Mouse (Mus musculus) ES-E14 (cell line): Measurements from ENCODE around the gene Timp4. TPM values are rescaled to one million over a fixed set of nuclear protein-coding genes. Genes with fewer than 3 reads are reported as not detected.

Source experiments
- DNase-seq: peaks from one replicate; pipeline ENCODE4 v3.0.0-alpha.2; 2013; ENCODE audit warnings: low read depth, low spot score
- H3K27ac ChIP-seq: 2 replicates; pipeline ENCODE4 v1.5.1; 2012; ENCODE audit warnings: low read depth, mild to moderate bottlenecking, low read length, moderate library complexity, mixed read lengths; ENCODE audit not compliant: poor library complexity, insufficient read depth, severe bottlenecking
- H3K36me3 ChIP-seq: 2 replicates; pipeline ENCODE4 v1.6.1; 2012; ENCODE audit warnings: mild to moderate bottlenecking, low read length, moderate library complexity, mixed read lengths; ENCODE audit not compliant: control insufficient read depth, poor library complexity, insufficient read depth, severe bottlenecking
- H3K4me1 ChIP-seq, 2 experiments: fragments of 150-350 bp in 1 of 2; sonication (generic) in 1 of 2; 2 replicates each; pipeline ENCODE4 v1.6.1; 2012; ENCODE audit warnings: low read length in 2 of 2, mild to moderate bottlenecking in 1 of 2, mixed read lengths in 1 of 2; ENCODE audit not compliant: control insufficient read depth in 2 of 2, insufficient read depth in 2 of 2, poor library complexity in 1 of 2
- H3K4me3 ChIP-seq, 2 experiments: fragments of 150-350 bp in 1 of 2; sonication (generic) in 1 of 2; 2 replicates each; pipeline ENCODE4 v1.5.1; 2012; ENCODE audit warnings: low read length in 2 of 2, low read depth in 1 of 2, mild to moderate bottlenecking in 1 of 2, mixed read lengths in 1 of 2; ENCODE audit not compliant: insufficient read depth in 1 of 2, poor library complexity in 1 of 2, severe bottlenecking in 1 of 2
- H3K9ac ChIP-seq: 2 replicates; pipeline ENCODE4 v1.6.1; 2012; ENCODE audit warnings: low read depth, mild to moderate bottlenecking, low read length, mixed read lengths; ENCODE audit not compliant: poor library complexity, insufficient read depth, severe bottlenecking
- H3K9me3 ChIP-seq: fragments of 150-350 bp; sonication (generic); 2 replicates; pipeline ENCODE4 v1.6.1; 2012; ENCODE audit warnings: low read depth, mild to moderate bottlenecking, low read length; ENCODE audit not compliant: control insufficient read depth, insufficient read depth
- CHD2 ChIP-seq: IDR thresholded peaks from 2 replicates; pipeline ENCODE4 v1.6.1; 2014; ENCODE audit warnings: mild to moderate bottlenecking, low read depth, low read length, inconsistent platforms
- HCFC1 ChIP-seq: IDR thresholded peaks from 2 replicates; pipeline ENCODE4 v1.6.1; 2012; ENCODE audit warnings: low read length, inconsistent platforms, borderline replicate concordance; ENCODE audit not compliant: insufficient read depth
- MAFK ChIP-seq: IDR thresholded peaks from 2 replicates; pipeline ENCODE4 v1.6.1; 2014; ENCODE audit warnings: mild to moderate bottlenecking, low read depth, low read length, inconsistent platforms; ENCODE audit not compliant: insufficient read depth
- ZC3H11A ChIP-seq: IDR thresholded peaks from 2 replicates; pipeline ENCODE4 v1.6.1; 2012; ENCODE audit warnings: low read depth, mild to moderate bottlenecking, inconsistent platforms, low read length, borderline replicate concordance
- ZNF384 ChIP-seq: IDR thresholded peaks from 2 replicates; pipeline ENCODE4 v1.6.1; 2012; ENCODE audit warnings: low read depth, low read length, inconsistent platforms
- in situ Hi-C, 2 experiments: fragments of 600-800 bp; cut with MboI; formaldehyde crosslinking; loops; one replicate each; pipeline ENCODE4 v1.15.1; 2025; ENCODE audit warnings: low sequenced_read_pairs in 2 of 2, inconsistent platforms in 1 of 2; ENCODE audit not compliant: unreplicated experiment in 2 of 2
- total RNA-seq: library from RNA; depleted of rRNA; stranded (reverse); fragments of 300-350 nt; gene quantifications from 2 replicates; pipeline ENCODE4 v1.2.3, GENCODE M21; 2012; rRNA removed

Timp4 gene
- 0.42 and 1.0 TPM in 2 replicates for total RNA-seq

- in situ Hi-C loops, result no loop called here
- no peak within 1 kb of the TSS for H3K9ac ChIP-seq
- no peaks in the 10 kb centered on the region for H3K9me3 ChIP-seq
- peak; percentile 50 for DNase-seq
- no peak within 1 kb of the TSS; a peak in 1 of 4 replicates for H3K4me3 ChIP-seq
- no peak within 1 kb of the TSS for H3K27ac ChIP-seq
- no peak for TF ChIP-seq HCFC1
- no peak for TF ChIP-seq ZC3H11A
- no peak for TF ChIP-seq MAFK
- no peak; the same call in 1 of the 2 replicates for TF ChIP-seq ZNF384
- no peak for TF ChIP-seq CHD2
- H3K36me3 ChIP-seq, result no peaks in the 10 kb centered on the region
- H3K4me1 ChIP-seq, result peaks cover 0 to 10% of the 10 kb centered on the region in 2 experiments; a peak in 2 of 4 replicates
Measured at GRCm38 (mm10) chr6:115252099-115252873, at the start of gene Timp4. Gene Timp4 (minus strand): TSS chr6:115252205.

DNA sequence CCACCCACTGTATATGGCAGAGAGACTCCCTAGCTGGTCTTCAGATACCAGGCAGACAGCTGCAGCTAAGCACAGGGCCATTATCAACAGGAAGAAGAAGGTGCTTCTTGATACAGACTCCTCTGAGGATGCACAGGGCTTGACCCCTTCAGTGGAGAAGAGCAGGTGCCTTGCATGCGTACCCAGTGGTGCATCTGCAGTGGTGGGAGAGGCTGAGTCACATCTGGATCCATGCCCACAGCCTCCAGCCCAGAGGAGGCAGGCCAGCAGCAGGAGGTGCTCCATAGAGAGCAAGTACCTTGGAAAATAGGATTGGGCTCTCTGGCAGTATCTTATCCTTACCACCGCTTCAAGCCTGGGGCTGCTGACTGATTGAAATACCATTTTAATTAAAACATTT, 41.9 kb upstream of the Timp4 start:
- Histone ChIP-seq H3K4me3 (no peak overlapping the region), H3K27ac (no peak overlapping the region), H3K4me1 (no peaks in the 10 kb centered on the region), H3K9ac (no peak overlapping the region), H3K9me3 (no peaks in the 10 kb centered on the region), H3K36me3 (no peaks in the 10 kb centered on the region)
- in situ Hi-C loops, result no loop called here
- DNase-seq, result no peak
- TF ChIP-seq MAFK, result no peak
- TF ChIP-seq ZNF384, result no peak
- no peak for TF ChIP-seq HCFC1
- TF ChIP-seq ZC3H11A, result no peak
- TF ChIP-seq CHD2, result no peak

DNA sequence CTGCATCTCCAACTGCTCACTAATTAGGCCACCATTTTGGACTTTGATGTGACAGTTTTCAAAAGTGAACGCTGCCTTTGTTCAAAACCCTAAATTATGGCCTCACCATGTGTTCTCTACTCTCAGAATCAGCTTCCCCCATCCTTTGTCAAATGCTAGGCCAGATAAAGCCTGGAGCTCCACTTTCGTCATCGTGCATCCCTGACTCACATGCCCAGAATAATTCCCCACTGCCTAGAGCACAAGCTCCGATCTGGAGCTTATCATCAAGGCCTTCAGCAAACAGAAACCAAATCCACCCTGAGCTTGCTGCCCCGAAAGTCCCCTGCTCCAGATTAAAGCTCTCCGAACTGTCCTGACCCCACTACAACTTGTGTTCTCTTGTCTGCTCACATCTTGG, 40.6 kb upstream of the Timp4 start:
- H3K4me3 ChIP-seq, result no peak overlapping the region
- H3K9ac ChIP-seq, result no peak overlapping the region
- in situ Hi-C loops, result no loop called here
- H3K36me3 ChIP-seq, result no peaks in the 10 kb centered on the region
- TF ChIP-seq MAFK, result no peak
- TF ChIP-seq HCFC1, result no peak
- no peak for TF ChIP-seq CHD2
- TF ChIP-seq ZC3H11A, result no peak
- TF ChIP-seq ZNF384, result no peak
- H3K9me3 ChIP-seq, result no peaks in the 10 kb centered on the region
- H3K4me1 ChIP-seq, result no peaks in the 10 kb centered on the region
- no peak overlapping the region for H3K27ac ChIP-seq
- no peak for DNase-seq

DNA sequence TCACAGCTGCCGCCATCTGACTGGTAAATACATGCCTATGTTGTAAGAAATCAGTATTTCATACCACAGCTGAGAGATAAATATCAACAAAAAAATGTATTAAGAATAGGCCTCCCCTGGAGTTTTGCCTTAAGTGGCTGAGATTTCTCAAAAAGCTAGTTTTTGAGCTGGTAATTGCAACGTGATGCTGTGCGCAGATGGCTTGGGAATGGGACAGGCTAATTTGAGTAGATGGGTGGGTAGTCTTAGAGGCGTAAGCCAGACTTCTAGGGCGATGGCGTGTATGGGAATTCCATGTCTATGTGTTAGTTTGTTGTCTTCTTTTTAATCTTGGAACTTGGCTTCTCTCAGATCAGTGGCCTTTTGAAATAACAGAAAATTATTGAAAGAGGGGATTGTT, 39.8 kb upstream of the Timp4 start:
- TF ChIP-seq ZC3H11A, result no peak
- no peak for TF ChIP-seq MAFK
- no peak for TF ChIP-seq ZNF384
- no peak for TF ChIP-seq CHD2
- TF ChIP-seq HCFC1, result no peak
- no peaks in the 10 kb centered on the region for H3K36me3 ChIP-seq
- H3K4me1 ChIP-seq, result no peaks in the 10 kb centered on the region
- H3K9me3 ChIP-seq, result no peaks in the 10 kb centered on the region
- in situ Hi-C loops, result no loop called here
- no peak overlapping the region for H3K9ac ChIP-seq
- DNase-seq, result no peak
- H3K27ac ChIP-seq, result no peak overlapping the region
- no peak overlapping the region for H3K4me3 ChIP-seq

DNA sequence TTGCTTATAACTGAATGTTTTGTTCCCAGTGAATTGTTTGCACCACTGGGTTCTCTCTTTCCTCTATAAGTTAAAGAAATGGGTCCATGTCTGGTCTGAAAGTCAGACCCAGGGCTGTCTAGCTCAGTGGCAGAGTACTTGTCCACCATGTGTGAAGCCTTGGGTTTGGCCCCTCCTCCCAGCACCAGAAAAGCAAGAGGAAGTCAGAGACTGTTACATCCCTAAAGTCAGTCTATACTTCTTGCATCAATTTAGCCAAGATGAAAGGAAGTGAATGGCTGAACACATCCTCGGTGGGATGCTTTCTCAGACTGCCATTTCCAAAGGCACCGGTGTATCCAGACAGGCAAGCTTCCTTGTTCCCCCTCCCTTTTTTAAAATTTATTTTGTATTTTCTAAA, 39.1 kb upstream of the Timp4 start:
- Histone ChIP-seq H3K27ac (no peak overlapping the region), H3K36me3 (no peaks in the 10 kb centered on the region), H3K4me3 (no peak overlapping the region), H3K9me3 (no peaks in the 10 kb centered on the region), H3K4me1 (no peaks in the 10 kb centered on the region), H3K9ac (no peak overlapping the region)
- TF ChIP-seq HCFC1, result no peak
- TF ChIP-seq MAFK, result no peak
- in situ Hi-C loops, result no loop called here
- no peak for DNase-seq
